Mouse (Mus musculus) ES-E14 (cell line): Measurements from ENCODE around the gene Astn2. TPM values are rescaled to one million over a fixed set of nuclear protein-coding genes. Genes with fewer than 3 reads are reported as not detected.

Experiments used
- DNase-seq: peaks from one replicate; pipeline ENCODE4 v3.0.0-alpha.2; 2013; ENCODE audit warnings: low read depth, low spot score
- H3K27ac ChIP-seq: 2 replicates; pipeline ENCODE4 v1.5.1; 2012; ENCODE audit warnings: low read depth, mild to moderate bottlenecking, low read length, moderate library complexity, mixed read lengths; ENCODE audit not compliant: poor library complexity, insufficient read depth, severe bottlenecking
- H3K36me3 ChIP-seq: 2 replicates; pipeline ENCODE4 v1.6.1; 2012; ENCODE audit warnings: mild to moderate bottlenecking, low read length, moderate library complexity, mixed read lengths; ENCODE audit not compliant: control insufficient read depth, poor library complexity, insufficient read depth, severe bottlenecking
- H3K4me1 ChIP-seq, 2 experiments: fragments of 150-350 bp in 1 of 2; sonication (generic) in 1 of 2; 2 replicates each; pipeline ENCODE4 v1.6.1; 2012; ENCODE audit warnings: low read length in 2 of 2, mild to moderate bottlenecking in 1 of 2, mixed read lengths in 1 of 2; ENCODE audit not compliant: control insufficient read depth in 2 of 2, insufficient read depth in 2 of 2, poor library complexity in 1 of 2
- H3K4me3 ChIP-seq, 2 experiments: fragments of 150-350 bp in 1 of 2; sonication (generic) in 1 of 2; 2 replicates each; pipeline ENCODE4 v1.5.1; 2012; ENCODE audit warnings: low read length in 2 of 2, low read depth in 1 of 2, mild to moderate bottlenecking in 1 of 2, mixed read lengths in 1 of 2; ENCODE audit not compliant: insufficient read depth in 1 of 2, poor library complexity in 1 of 2, severe bottlenecking in 1 of 2
- H3K9ac ChIP-seq: 2 replicates; pipeline ENCODE4 v1.6.1; 2012; ENCODE audit warnings: low read depth, mild to moderate bottlenecking, low read length, mixed read lengths; ENCODE audit not compliant: poor library complexity, insufficient read depth, severe bottlenecking
- H3K9me3 ChIP-seq: fragments of 150-350 bp; sonication (generic); 2 replicates; pipeline ENCODE4 v1.6.1; 2012; ENCODE audit warnings: low read depth, mild to moderate bottlenecking, low read length; ENCODE audit not compliant: control insufficient read depth, insufficient read depth
- CHD2 ChIP-seq: IDR thresholded peaks from 2 replicates; pipeline ENCODE4 v1.6.1; 2014; ENCODE audit warnings: mild to moderate bottlenecking, low read depth, low read length, inconsistent platforms
- HCFC1 ChIP-seq: IDR thresholded peaks from 2 replicates; pipeline ENCODE4 v1.6.1; 2012; ENCODE audit warnings: low read length, inconsistent platforms, borderline replicate concordance; ENCODE audit not compliant: insufficient read depth
- MAFK ChIP-seq: IDR thresholded peaks from 2 replicates; pipeline ENCODE4 v1.6.1; 2014; ENCODE audit warnings: mild to moderate bottlenecking, low read depth, low read length, inconsistent platforms; ENCODE audit not compliant: insufficient read depth
- ZC3H11A ChIP-seq: IDR thresholded peaks from 2 replicates; pipeline ENCODE4 v1.6.1; 2012; ENCODE audit warnings: low read depth, mild to moderate bottlenecking, inconsistent platforms, low read length, borderline replicate concordance
- ZNF384 ChIP-seq: IDR thresholded peaks from 2 replicates; pipeline ENCODE4 v1.6.1; 2012; ENCODE audit warnings: low read depth, low read length, inconsistent platforms
- in situ Hi-C, 2 experiments: fragments of 600-800 bp; cut with MboI; formaldehyde crosslinking; loops; one replicate each; pipeline ENCODE4 v1.15.1; 2025; ENCODE audit warnings: low sequenced_read_pairs in 2 of 2, inconsistent platforms in 1 of 2; ENCODE audit not compliant: unreplicated experiment in 2 of 2
- total RNA-seq: library from RNA; depleted of rRNA; stranded (reverse); fragments of 300-350 nt; gene quantifications from 2 replicates; pipeline ENCODE4 v1.2.3, GENCODE M21; 2012

Astn2 gene
- total RNA-seq, 1 experiment: 0.04 TPM

DNA sequence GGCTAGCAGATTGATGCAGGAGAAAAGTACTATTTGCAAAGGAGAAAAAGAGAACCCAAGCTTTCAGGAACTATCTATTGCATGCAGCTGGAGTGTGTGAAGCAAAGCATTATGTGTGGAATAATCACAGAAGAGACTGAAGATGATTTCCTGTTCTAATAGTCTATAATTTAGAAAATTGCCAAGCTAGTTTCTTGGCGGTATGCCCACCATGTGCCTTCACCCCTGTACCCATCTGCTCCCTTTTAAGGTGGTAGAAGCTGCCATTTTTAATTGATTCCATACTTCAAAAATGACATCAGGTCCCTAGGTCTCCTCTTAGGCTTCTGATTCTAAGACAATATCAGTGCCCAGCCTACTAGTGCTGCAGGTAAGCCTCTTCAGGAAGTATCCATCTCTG is 432.0 kb downstream of the Astn2 start:
- Histone ChIP-seq H3K27ac (no peak overlapping the region), H3K4me1 (no peaks in the 10 kb centered on the region), H3K36me3 (no peaks in the 10 kb centered on the region), H3K9me3 (no peaks in the 10 kb centered on the region), H3K4me3 (no peak overlapping the region), H3K9ac (no peak overlapping the region)
- TF ChIP-seq HCFC1 (no peak), CHD2 (no peak), MAFK (no peak), ZNF384 (no peak), ZC3H11A (no peak)
- DNase-seq: no peak
- in situ Hi-C loops: no loop called here

DNA sequence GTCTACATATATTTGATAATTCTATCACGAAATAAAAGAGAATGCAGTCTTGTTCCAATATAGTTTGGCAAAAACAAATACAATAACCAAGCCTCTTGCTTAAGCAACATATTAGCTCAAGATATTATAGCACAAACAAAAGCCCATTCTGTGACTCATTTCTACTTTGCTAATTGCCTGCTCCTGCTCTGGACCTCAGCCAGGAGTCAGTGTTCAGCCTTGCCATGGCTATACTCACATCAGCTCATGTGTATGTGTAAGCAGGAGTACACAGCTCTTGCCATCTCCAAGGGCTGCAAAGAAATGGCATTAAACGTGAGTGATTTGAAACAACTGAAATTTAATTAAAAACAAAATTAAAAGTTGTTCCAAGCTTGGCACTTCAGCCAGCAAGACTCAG is 435.1 kb downstream of the Astn2 start:
- no peak overlapping the region for H3K4me3 ChIP-seq
- in situ Hi-C loops: no loop called here
- H3K27ac ChIP-seq: no peak overlapping the region
- no peaks in the 10 kb centered on the region for H3K9me3 ChIP-seq
- H3K36me3 ChIP-seq: no peaks in the 10 kb centered on the region
- H3K9ac ChIP-seq: no peak overlapping the region
- no peaks in the 10 kb centered on the region for H3K4me1 ChIP-seq
- DNase-seq: no peak
- TF ChIP-seq MAFK (no peak), ZNF384 (no peak), CHD2 (no peak), ZC3H11A (no peak), HCFC1 (no peak)

DNA sequence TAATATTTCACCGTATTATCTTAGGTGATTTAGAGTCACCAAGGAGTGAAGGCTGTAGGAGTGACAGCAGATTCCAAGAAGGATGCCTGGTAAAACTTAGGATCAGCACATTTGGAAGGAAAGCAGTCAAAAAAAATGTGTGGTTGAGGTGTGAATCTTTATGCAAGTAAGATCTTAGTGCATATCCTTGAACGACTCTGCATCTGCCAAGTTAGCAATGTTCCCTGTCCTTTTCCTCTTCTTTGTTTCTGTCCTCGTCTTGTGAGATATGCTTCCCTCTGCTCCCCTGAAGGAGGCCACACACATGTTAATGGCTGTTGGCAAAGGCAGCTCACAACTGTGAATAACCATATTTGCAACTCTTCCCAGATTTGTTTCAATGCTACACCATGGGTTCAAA is 439.8 kb downstream of the Astn2 start:
- Histone ChIP-seq H3K4me1 (no peaks in the 10 kb centered on the region), H3K9me3 (no peaks in the 10 kb centered on the region), H3K4me3 (no peak overlapping the region), H3K36me3 (no peaks in the 10 kb centered on the region), H3K27ac (no peak overlapping the region), H3K9ac (no peak overlapping the region)
- in situ Hi-C loops: no loop called here
- DNase-seq: no peak
- TF ChIP-seq ZC3H11A: no peak
- TF ChIP-seq MAFK: no peak
- no peak for TF ChIP-seq HCFC1
- no peak for TF ChIP-seq ZNF384
- no peak for TF ChIP-seq CHD2

DNA sequence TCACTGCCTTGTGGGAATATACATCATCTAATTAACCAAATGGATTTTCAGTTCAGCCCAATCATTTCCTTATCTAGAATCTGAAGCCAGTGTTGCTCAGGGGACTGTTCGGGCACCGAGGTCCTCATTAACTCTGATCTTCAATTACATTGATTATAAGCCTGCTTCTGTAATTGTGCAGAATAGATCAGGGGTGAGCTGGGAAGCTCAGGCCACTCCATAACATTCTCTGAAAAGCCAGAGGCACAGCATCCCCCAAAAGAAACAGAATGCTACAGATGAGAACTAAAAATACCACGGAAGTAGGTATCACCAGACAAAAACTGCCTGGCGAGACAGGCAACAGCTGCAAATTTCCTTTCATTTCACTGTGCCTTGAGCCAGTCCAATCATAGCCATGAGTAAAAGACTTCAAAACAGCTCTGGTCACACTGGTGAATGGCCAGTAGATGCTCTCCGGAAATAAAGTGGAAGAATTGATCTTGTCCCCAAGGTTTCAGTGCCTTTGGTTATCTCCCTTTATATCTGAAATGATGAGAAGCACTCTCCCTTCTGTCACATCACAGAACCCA is 445.1 kb downstream of the Astn2 start:
- Histone ChIP-seq H3K4me1 (no peaks in the 10 kb centered on the region), H3K9ac (no peak overlapping the region), H3K27ac (no peak overlapping the region), H3K9me3 (no peaks in the 10 kb centered on the region), H3K4me3 (no peak overlapping the region), H3K36me3 (no peaks in the 10 kb centered on the region)
- TF ChIP-seq HCFC1 (no peak), MAFK (no peak), CHD2 (no peak), ZNF384 (no peak), ZC3H11A (no peak)
- in situ Hi-C loops: no loop called here
- DNase-seq: no peak
